Mouse (Mus musculus) hindbrain, postnatal 0 days (tissue): ENCODE measurements around the gene Slc44a2. TPM values are rescaled to one million over a fixed set of nuclear protein-coding genes. Genes with fewer than 3 reads are reported as not detected.

Source experiments
- ATAC-seq: fragments of 200-750 bp; cut with Nextera tagmentation; 2 replicates; pipeline ENCODE4 v1.8.0; 2017; ENCODE audit warnings: mild to moderate bottlenecking, moderate TSS enrichment, moderate library complexity
- DNase-seq: peaks from one replicate; pipeline ENCODE4 v3.0.0-alpha.2; 2015; ENCODE audit warnings: low spot score
- H3K27ac ChIP-seq: fragments of 300-500 bp; sonication (generic); 2 replicates; pipeline ENCODE4 v1.5.1; 2014; ENCODE audit warnings: mild to moderate bottlenecking
- H3K27me3 ChIP-seq: fragments of 300-500 bp; sonication (generic); 2 replicates; pipeline ENCODE4 v1.6.1; 2014; ENCODE audit warnings: low read length, mixed read lengths; ENCODE audit not compliant: insufficient read depth
- H3K36me3 ChIP-seq: fragments of 300-500 bp; sonication (generic); 2 replicates; pipeline ENCODE4 v1.6.1; 2014; ENCODE audit warnings: low read length, mixed read lengths; ENCODE audit not compliant: insufficient read depth
- H3K4me1 ChIP-seq: fragments of 300-500 bp; sonication (generic); 2 replicates; pipeline ENCODE4 v1.6.1; 2014; ENCODE audit warnings: antibody characterized with exemption, low read length, mixed read lengths; ENCODE audit not compliant: insufficient read depth
- H3K4me2 ChIP-seq: fragments of 300-500 bp; sonication (generic); 2 replicates; pipeline ENCODE4 v1.6.1; 2014; ENCODE audit warnings: low read depth, mild to moderate bottlenecking, low read length, moderate library complexity, mixed read lengths
- H3K4me3 ChIP-seq: fragments of 300-500 bp; sonication (generic); 2 replicates; pipeline ENCODE4 v1.5.1; 2014; ENCODE audit warnings: low read length
- H3K9ac ChIP-seq: fragments of 300-500 bp; sonication (generic); replicated peaks from 2 replicates; pipeline ENCODE4 v1.6.1; 2014; ENCODE audit warnings: mild to moderate bottlenecking, low read length, moderate library complexity, mixed read lengths
- H3K9me3 ChIP-seq: fragments of 300-500 bp; sonication (generic); 2 replicates; pipeline ENCODE4 v1.6.1; 2016; ENCODE audit warnings: low read length, mixed read lengths
- CTCF ChIP-seq: IDR thresholded peaks from 2 replicates; pipeline ENCODE4 v1.5.1; 2016; ENCODE audit warnings: antibody characterized with exemption, control low read depth, low read depth
- WGBS: fragments of 180-500 bp; shearing (Covaris S2); extraction: QIAGEN DNeasy Blood & Tissue Kit; methylation state at CpG from one replicate; pipeline ENCODE4 v1.1.7; 2014; 5-methylcytosine and 5-hydroxymethylcytosine counted together
- polyA plus RNA-seq: library from polyadenylated mRNA; unstranded; fragments of >200 nt; fragmentation: Nextera tagmentation; extraction: Ambion mirVana; gene quantifications from 2 replicates; pipeline ENCODE4 v1.2.1, GENCODE M21; 2015
- total RNA-seq: library from RNA; depleted of rRNA; stranded (reverse); fragments of >200 nt; gene quantifications from 2 replicates; pipeline ENCODE4 v1.2.3, GENCODE M21; 2014

Gene Slc44a2
- total and polyA plus RNA-seq, 2 experiments from 2014 or later, result 52.6 to 68.0 TPM

- Histone ChIP-seq H3K9ac (no peak overlapping the region), H3K4me2 (no peak overlapping the region), H3K27me3 (no peaks in the 10 kb centered on the region), H3K27ac (no peak overlapping the region), H3K4me3 (no peak overlapping the region), H3K9me3 (no peaks in the 10 kb centered on the region), H3K36me3 (no peaks in the 10 kb centered on the region), H3K4me1 (no peaks in the 10 kb centered on the region)
- DNase-seq (no peak), ATAC-seq (no peak)
- TF ChIP-seq CTCF, result no peak
- WGBS, result 84% methylated on average over 10 of the region's 10 CpGs
These were observed 21.5 kb upstream of the Slc44a2 start for GRCm38 (mm10) chr9:21299014-21299413.

GRCm38 (mm10) chr9:21305065-21305464 lies 15.4 kb upstream of the Slc44a2 start:
- Histone ChIP-seq H3K9me3 (no peaks in the 10 kb centered on the region), H3K27me3 (no peaks in the 10 kb centered on the region), H3K4me1 (no peaks in the 10 kb centered on the region), H3K4me2 (no peak overlapping the region), H3K36me3 (no peaks in the 10 kb centered on the region), H3K27ac (no peak overlapping the region), H3K4me3 (no peak overlapping the region), H3K9ac (no peak overlapping the region)
- TF ChIP-seq CTCF, result no peak
- WGBS, result 88% methylated on average over 7 of the region's 7 CpGs
- ATAC-seq (no peak), DNase-seq (no peak)

DNA sequence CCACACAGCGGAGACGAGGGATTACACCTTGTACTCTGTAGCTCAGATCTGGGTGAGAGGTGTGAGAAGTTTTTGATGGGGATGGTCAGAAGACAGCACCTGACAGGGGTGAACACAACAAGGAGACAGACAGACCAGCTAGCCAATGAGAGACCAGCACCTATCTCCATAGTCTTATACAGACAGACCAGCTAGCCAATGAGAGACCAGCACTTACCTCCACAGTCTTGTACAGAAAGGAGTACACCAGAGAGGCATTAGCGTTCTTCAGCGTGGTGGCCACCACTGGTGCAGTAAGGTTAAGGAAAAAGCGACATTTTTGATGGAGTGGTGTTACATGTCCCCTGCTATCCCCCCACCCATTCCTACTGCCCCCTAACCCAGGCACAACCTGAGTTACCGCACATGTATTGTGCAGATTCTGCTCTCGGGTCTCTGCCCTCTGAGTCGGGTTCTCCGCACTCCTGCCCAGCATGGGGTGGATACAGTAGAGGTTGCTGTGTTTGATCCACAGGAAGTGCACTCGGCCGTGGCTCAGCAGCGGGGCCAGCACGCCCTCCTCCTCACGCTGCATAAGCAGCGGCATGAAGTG lies 11.3 kb upstream of the Slc44a2 start:
- no peak for ATAC-seq
- Histone ChIP-seq H3K27ac (no peak overlapping the region), H3K9ac (no peak overlapping the region), H3K36me3 (no peaks in the 10 kb centered on the region), H3K9me3 (no peaks in the 10 kb centered on the region), H3K4me1 (no peaks in the 10 kb centered on the region), H3K4me3 (no peak overlapping the region), H3K27me3 (no peaks in the 10 kb centered on the region), H3K4me2 (no peak overlapping the region)
- 70% methylated on average over 15 of the region's 15 CpGs for WGBS
- no peak for DNase-seq
- no peak for TF ChIP-seq CTCF

DNA sequence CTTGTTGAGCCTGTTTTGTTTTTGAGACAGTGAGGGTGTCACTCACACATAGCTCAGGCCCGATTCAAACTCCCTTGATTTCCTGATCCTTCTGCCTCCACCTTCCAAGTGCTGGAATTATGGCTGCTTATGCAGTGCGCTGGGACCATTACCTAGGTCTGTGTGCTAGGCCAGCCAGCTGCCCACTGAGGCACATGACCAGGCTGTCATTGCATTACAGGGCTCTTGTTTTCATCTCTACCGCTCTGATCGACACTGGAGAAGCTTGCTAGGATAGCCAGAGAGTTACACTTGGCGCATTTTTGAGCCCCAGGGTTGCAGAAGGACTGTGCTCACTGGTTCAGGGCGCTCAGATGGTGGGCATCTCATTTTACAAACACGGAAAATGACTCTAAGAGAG lies 8.8 kb upstream of the Slc44a2 start:
- H3K9ac ChIP-seq, result no peak overlapping the region
- no peaks in the 10 kb centered on the region for H3K36me3 ChIP-seq
- H3K27me3 ChIP-seq, result no peaks in the 10 kb centered on the region
- no peak for ATAC-seq
- H3K4me1 ChIP-seq, result no peaks in the 10 kb centered on the region
- 25% methylated on average over 7 of the region's 7 CpGs for WGBS
- no peak for TF ChIP-seq CTCF
- peak overlapping the region; percentile 44 for H3K4me2 ChIP-seq
- peak overlapping the region; percentile 23 for H3K4me3 ChIP-seq
- no peak for DNase-seq
- H3K9me3 ChIP-seq, result no peaks in the 10 kb centered on the region
- H3K27ac ChIP-seq, result no peak overlapping the region

- TF ChIP-seq CTCF, result peak; percentile 36; the same call in 1 of the 2 replicates
- peak within 1 kb of the TSS; percentile 44 for H3K4me2 ChIP-seq
- no peaks in the 10 kb centered on the region for H3K9me3 ChIP-seq
- WGBS, result 14% methylated on average over 33 of the region's 35 CpGs
- H3K4me1 ChIP-seq, result no peaks in the 10 kb centered on the region
- no peaks in the 10 kb centered on the region for H3K36me3 ChIP-seq
- peak; percentile 53 for DNase-seq
- H3K27ac ChIP-seq, result no peak within 1 kb of the TSS
- H3K4me3 ChIP-seq, result peak within 1 kb of the TSS; percentile 23
- ATAC-seq, result no peak
- no peak within 1 kb of the TSS for H3K9ac ChIP-seq
- H3K27me3 ChIP-seq, result no peaks in the 10 kb centered on the region
These were observed 8.4 kb upstream of the Slc44a2 start, which contains the start of gene Ap1m2 for GRCm38 (mm10) chr9:21312134-21312533. Gene Ap1m2, minus strand, starts transcription at chr9:21312337.

DNA sequence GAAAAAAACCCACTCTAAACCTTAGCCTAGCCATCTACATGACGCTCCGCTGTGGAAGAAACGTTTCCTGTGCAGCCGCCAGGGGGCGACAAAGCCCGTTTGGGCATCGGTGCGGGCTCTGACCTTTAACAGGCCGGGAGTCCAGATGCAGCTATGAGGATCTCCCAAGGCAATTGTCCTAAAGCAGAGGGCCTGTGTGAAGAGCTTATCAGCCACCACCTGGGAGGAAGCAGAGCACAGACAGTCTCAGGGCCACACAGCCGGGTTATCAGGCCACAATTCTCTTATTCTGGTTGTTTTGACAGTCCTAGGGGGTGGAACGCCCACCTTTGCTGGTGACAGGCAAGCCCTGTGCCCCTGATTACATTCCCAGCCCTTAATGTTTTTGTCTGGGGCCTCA lies 7.1 kb upstream of the Slc44a2 start:
- 11% methylated on average over 11 of the region's 11 CpGs for WGBS
- H3K27me3 ChIP-seq, result no peaks in the 10 kb centered on the region
- no peaks in the 10 kb centered on the region for H3K9me3 ChIP-seq
- no peak overlapping the region for H3K4me2 ChIP-seq
- no peaks in the 10 kb centered on the region for H3K4me1 ChIP-seq
- peak; percentile 78 for ATAC-seq
- no peak overlapping the region for H3K4me3 ChIP-seq
- no peak overlapping the region for H3K9ac ChIP-seq
- peak; percentile 90 for TF ChIP-seq CTCF
- H3K27ac ChIP-seq, result no peak overlapping the region
- no peaks in the 10 kb centered on the region for H3K36me3 ChIP-seq
- DNase-seq, result peak; percentile 86

- 94% methylated on average over 9 of the region's 9 CpGs for WGBS
- DNase-seq (no peak), ATAC-seq (no peak)
These were observed 5.9 kb upstream of the Slc44a2 start for GRCm38 (mm10) chr9:21314367-21315140.

More at GRCm38 (mm10) chr9:21314367-21315140, 5.9 kb upstream of the Slc44a2 start:
- no peak overlapping the region for H3K4me2 ChIP-seq
- H3K4me1 ChIP-seq, result no peaks in the 10 kb centered on the region
- H3K36me3 ChIP-seq, result no peaks in the 10 kb centered on the region
- TF ChIP-seq CTCF, result no peak
- H3K9ac ChIP-seq, result no peak overlapping the region
- H3K27ac ChIP-seq, result no peak overlapping the region
- H3K4me3 ChIP-seq, result no peak overlapping the region
- H3K27me3 ChIP-seq, result no peaks in the 10 kb centered on the region
- H3K9me3 ChIP-seq, result no peaks in the 10 kb centered on the region
